Mouse (Mus musculus) telencephalon, adult 2 months (tissue): ENCODE measurements around the gene Cux2.
A peak's percentile ranks its signal among the peaks of the same experiment; 100 is the strongest.

ENCODE experiments used
- DNase-seq: peaks from one replicate; pipeline ENCODE4 v3.0.0-alpha.2; 2011; ENCODE audit warnings: low read depth, low spot score

Cux2 gene

DNA sequence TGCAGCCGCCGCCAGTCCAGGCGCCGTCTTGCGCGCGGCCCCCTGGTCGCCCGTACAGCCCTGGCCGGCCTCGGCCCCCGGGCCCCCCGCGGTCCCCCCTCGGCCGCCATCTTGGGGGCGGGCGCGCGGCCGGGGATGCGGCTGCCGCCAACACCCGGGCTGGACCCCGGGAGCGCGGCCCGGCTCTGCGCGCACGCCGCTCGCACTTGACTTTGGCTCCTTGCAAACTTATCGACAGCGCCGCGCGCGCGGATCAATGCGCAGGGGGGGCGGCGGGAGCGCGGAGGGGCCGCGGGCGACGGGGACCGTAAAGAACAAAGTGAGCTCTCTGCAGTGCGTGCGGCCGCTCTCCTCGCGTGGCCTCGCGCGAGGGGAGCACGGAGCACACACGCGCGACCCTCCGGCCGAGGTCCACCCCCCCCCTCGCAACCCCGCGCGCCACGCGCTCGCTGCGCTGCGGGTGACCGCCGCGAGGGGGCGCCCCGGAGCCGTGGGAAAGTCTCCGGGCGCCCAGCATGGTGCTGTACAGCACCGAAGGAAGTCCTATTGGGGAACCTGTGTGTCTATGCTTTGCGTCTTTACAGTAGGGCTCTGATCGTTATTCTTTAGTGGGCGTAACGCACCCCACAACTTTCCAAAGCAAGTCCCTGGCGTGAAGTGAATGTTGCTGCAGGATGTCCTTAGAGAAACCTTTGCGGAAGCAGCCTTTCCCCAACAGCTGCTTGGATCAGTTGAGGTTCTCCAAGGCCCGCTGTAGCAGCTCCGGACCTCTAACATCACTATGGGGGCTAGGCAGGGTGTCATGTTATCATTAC lies at the start of gene Cux2:
Gene Cux2 (minus strand): TSS at position 86 of the 815 bp plus-strand sequence.
- DNase-seq, result no peak

DNA sequence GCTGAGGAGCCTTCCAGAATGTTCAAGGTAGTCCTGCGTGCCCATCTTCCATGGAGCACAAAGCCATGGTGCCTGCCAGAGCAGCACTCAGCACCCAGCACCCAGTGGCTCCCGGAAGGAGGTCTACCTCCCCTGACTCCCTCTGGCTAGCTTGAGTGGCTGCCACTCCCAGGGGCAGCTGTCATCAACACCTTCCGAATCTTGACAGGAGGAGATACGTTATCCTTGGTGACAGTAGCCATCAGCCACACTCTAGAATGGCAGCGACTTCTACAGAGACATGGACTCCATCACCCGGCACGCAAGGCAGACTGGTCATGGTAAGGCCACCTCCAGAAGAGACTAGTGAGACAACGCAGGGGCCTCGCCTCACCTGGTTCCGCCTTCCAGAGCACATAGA lies 44.5 kb upstream of the Cux2 start:
- no peak for DNase-seq

DNA sequence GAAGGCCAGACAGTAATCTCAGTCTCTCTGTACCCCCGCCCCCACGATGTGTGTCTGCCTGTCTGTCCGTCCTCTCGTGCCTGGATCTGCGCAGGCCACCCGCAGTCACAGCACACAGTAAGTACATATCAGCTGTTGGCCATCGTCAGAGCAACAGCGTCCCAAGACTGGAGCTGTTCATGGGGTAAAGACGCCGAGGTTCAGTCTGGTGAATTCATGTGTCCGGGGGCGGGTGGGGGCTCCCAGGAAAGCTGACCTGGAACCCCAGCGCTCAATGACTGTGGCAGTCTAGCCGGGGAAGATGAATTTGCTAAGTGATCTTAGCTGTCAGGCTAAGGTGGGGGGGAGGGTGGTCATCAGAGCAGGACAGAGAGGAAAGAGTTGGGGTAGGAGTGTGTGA lies 43.8 kb upstream of the Cux2 start:
- DNase-seq, result no peak

DNA sequence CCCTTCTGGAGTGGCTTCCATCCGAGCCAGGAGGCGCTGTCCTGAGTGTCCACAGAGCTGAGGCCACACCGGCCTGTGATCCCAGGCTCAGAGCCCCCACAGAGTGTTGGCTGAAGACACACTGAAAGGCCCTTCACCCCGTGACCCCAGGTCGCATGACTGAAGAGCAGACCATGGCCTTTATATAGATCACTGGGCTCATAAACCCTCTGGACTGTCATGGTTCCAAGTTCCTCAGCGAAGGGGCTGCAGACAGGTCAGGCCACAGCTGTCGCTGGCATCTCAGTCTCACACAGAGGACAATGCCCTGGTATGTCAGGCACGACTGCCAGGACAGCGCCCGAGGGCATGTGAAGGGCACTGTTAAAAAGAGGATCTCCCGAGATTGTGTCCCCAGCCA lies 42.9 kb upstream of the Cux2 start:
- no peak for DNase-seq

DNA sequence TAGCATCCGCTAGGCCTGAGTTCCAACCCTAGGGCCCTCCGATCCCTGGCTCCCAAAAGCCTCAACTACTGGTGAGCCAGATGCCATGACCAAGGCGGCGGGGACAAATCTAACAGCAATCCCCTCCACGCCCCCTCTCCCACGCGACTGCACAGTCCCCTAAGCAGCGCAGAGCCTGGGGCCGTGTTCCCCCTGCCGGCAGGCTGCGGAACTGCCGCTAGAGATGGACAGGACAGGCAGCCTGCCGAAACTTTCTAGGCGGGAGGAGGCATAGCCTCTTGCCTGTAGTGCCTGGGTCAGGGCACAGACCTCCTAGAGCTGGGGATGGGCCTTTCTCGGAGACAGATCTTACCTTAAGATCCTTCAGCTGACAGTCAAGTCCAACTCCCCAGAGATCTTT lies 41.2 kb upstream of the Cux2 start:
- no peak for DNase-seq

DNA sequence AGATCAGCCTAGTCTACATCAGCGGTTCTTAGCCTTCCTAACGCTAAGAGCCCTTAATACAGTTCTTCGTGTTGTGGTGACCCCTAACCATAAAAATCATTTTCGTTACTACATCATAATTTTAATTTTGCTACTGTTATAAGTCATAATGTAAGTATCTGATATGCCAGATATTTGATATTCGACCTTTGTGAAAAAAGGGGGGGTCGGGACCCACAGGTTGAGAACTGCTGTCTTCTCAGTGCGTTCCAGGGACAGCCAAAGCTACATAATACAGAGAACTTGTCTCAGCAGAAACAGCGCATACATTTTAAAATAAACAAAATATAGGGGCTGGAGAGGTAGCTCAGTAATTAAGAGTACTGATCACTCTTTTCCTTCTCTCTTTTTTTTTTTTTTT lies 39.8 kb upstream of the Cux2 start:
- no peak for DNase-seq

DNA sequence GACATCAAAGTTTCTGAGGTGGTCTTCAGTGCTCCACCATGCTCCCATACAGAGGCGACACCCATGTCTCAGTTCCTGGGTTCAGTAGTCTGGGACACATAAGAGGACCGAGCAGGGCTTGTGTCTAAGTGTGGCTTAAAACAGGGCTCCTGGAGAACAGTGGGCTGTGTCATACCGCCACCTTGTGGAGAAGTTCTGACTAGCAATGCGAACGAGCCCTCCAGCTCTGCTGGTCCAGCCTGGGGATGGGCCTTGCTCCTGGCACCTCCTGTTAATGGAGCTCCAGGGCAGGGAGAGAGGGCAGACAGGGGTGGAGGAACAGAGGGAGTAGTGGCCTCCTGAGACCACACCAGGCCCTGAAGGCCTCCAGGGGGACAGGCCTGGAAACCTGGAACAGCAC lies 39.0 kb upstream of the Cux2 start:
- DNase-seq, result peak; percentile 36

DNA sequence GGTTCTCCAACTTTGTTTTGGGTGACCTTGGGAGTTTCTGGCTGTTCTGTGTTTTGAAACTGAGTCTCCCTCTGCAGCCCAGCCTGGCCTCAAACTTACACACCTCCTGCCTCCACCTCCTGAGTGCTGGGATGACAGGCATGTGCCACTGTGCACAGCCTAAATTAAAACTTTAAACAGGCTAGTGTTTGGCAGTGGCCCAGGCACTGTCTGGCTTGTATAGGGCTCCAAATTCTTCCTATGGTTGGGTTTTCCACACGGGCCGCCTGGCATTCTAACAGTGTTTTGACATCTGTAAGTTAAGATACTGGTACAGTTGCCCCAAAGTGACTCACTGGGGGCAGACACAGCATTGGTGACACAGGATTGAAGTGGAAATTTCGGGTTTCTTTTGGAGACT lies 36.2 kb upstream of the Cux2 start:
- DNase-seq, result no peak

DNA sequence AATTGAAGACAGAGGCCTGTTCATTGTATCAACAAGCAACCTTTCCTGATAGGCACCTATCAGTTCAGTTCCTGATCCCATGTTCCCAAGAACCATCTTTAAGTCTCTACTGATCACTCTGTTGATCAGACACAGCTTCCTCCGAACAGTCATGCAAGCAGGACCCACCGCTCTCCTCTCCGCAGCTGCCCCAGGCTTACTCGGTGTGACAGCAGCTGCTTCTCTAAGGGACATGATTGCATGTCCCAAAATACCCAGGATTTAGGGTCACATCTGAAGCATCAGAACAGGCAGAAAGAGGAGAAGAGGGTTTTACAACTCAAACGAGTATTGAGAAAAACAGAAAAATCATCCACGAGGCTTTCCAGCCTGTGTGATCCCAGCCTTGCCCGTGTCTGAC lies 35.4 kb upstream of the Cux2 start:
- DNase-seq, result no peak

DNA sequence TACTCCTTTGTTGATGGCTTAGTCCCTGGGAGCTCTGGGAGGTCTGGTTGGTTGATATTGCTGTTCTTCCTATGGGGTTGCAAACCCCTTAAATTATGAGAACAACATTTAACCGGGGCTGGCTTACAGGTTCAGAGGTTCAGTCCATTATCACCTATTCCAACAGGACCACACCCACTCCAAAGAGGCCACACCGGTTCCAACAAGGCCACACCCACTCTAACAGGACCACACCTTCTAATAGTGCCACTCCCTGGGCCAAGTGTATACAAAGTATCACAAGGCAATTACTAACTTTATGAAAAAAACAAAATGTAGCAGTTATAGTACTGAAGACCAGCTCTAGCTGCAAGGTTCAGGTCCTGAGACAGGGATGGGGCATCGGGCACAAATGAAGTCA lies 34.6 kb upstream of the Cux2 start:
- DNase-seq, result no peak

DNA sequence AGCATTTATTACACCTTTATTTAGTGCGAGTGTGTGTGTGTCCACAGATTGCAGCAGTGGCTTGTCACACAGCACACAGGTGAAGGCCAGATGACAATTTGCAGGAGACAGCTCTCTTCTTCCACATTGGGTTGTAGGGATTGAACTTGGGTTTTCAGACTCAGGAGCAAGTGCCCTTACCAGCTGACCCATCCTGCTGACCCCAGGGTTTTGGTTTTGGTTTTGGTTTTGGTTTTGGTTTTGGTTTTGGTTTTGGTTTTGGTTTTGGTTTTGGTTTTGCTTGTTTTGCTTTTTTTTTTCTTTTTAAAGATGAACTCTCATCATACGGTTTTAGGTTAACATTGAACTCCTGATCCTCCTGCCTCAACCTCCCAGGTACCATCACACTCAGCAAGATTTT lies 33.4 kb upstream of the Cux2 start:
- no peak for DNase-seq

DNA sequence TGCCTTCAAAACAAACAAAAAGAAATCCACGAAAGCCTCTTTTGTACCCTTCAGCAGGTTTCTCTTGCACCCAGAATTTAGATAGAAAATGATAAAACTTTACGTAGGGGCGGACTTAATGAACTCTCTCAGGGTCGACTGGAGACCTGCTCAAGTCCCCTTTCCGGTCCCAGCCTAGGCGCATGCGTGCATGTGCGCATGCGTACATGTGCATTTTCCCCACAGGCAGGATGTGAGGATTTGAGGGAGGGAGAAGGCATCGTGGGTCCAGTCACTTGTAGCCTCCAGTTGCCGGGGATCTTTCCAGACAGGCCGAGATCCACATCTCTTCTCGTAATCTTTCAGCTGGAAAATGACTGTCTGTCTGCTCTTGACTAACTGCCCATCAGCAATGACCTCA lies 31.6 kb upstream of the Cux2 start:
- no peak for DNase-seq

DNA sequence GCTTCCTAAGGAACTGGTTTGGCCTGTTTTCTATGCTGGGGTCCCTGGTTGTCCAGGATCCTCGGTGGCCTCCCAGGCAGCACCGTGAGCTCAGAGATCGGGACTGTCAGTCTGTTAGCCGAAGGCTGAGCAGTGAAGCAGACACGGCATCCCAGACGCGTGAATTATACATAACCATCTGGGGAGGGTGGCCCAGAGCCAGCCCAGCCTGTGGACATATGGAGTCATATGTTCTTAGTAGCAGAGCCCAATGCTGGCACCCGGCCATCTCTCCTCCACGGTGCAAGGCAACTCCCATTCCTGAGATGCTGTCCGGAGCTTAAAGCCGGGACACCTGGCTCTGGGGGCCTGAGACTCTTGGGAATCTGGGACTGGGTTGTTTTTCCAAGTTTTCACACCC lies 31.0 kb upstream of the Cux2 start:
- DNase-seq, result peak; percentile 55

DNA sequence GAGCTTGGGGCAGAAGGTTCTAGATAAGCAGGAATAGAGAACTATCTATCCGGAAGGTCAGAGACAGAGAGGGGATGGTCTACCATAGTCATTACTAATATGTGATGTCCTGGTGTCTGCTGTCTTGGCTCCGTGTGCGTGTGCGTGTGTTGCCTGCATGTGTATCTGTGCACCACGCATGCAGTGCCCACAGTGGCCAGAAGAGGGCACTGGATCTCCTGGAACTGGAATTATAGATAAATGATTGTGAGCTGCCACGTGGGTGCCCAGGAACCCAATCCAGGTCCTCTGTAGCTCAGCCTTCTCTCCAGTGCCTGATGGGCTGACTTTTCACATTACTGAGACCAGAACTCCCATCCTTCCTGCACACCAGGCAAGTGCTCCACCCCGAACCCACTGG lies 29.9 kb upstream of the Cux2 start:
- no peak for DNase-seq

DNA sequence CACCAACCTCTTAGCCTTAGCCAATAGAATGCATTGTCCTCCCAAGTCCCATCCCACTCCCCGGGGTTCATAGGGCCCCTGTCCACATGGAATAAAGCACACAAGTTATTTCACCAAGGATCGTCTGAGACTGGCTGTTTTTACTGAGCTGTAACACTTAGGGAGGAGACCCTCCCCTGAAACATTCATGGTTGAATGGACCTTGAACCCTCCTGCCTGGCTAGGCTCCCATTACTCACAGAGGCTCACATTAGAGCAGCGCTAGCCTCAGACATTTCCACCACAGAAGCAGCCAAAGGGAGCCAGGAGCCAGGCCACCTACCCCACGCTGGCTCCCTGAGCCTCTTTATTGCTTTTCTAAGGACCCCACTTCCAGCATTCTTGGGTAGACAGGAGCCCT lies 27.3 kb upstream of the Cux2 start:
- no peak for DNase-seq

DNA sequence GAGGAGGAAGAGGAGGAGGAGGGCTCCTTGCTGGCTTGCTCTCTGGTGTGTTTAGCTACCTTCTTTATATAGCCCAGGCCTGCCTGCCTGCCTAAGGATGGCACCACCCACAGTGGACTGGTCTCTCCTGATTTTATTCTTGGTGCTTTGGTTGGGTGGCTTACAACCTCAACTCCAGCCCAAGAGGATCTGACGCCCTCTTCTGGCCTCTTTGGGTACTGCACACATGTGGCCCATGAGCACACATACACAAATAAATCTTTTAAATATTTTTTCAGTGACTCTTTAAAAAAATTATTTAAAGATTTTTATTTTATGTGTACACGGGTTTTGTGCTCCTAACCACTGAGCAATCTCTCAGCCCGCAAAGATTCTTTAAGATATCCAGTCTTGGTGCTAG lies 25.8 kb upstream of the Cux2 start:
- no peak for DNase-seq

DNA sequence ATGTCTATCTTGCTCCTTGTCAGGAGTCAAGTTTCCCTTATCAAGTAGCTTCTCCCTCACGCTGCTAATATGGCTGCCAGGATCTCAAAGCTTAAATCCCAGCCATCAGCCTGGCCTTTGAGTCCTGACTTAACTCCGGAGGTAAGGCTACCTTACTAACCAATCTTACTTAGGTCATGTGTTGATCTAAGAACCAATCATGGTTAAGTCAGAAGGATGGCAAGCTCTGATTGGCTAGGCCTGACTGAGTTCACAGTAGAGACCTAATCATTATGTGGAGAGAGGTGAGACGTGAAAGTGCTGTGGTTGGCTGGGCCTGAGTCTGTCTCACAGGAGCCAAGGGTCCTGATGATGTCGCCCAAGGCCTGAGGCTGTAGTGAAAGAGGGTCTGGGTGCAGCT lies 22.1 kb upstream of the Cux2 start:
- no peak for DNase-seq

DNA sequence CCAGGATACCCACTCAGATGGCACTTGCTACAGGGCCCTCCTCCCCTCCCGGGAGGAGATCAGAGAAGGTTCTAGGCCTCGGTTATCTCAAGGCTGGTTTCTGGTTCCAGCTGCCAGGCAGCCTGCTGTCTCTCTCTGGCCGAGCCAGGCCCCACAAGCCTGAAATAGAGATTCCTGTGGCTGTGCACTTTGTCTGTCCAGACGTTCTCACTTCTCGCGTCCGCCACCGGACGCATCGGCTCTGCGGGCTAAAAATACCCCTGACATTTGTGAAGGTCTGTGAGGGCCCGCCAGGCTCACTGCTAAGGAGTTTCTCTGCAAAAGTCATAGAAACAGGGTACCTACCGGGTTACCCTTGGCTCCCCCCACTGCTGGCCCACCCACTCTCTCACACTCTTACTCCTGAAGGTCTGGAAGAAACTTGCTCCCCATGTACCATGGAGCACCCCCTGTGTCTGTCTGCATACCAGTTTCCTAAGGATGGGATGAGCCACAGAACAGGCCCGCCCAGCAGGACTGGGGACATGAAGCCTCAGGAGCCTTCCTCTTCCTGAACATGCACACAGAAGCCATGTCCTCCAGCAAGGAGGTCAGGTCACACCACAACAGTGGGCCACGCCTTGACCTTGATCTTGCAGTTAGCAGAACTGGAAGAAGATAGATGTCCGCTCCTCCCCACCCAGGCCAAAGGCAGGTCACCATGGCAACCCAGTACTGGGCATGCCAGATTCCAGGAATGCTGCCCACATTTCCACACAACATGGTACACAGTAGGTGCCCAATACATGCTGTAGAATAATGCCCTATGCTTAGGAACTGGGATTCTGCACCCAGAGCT lies 21.3 kb upstream of the Cux2 start:
- DNase-seq, result no peak

DNA sequence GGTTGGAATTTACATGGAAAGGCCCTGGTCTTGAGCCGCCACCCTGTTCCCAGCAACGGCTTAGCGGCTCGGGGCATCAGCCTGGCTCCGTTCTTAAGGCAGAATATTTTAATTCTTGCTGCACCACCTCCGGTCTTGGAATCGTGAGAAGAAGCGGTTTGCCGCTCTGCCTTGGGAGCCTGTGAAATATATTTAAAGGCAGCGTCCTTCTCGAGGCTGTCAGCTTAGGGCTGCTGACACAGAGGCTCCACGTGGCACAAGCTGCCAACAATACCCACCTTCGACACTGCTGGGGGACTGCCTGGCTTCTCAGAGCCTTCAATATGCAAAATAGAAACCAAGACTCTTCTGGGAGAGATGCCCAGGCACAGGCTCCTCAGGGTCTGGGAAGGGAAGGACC lies 18.7 kb upstream of the Cux2 start:
- DNase-seq, result no peak

DNA sequence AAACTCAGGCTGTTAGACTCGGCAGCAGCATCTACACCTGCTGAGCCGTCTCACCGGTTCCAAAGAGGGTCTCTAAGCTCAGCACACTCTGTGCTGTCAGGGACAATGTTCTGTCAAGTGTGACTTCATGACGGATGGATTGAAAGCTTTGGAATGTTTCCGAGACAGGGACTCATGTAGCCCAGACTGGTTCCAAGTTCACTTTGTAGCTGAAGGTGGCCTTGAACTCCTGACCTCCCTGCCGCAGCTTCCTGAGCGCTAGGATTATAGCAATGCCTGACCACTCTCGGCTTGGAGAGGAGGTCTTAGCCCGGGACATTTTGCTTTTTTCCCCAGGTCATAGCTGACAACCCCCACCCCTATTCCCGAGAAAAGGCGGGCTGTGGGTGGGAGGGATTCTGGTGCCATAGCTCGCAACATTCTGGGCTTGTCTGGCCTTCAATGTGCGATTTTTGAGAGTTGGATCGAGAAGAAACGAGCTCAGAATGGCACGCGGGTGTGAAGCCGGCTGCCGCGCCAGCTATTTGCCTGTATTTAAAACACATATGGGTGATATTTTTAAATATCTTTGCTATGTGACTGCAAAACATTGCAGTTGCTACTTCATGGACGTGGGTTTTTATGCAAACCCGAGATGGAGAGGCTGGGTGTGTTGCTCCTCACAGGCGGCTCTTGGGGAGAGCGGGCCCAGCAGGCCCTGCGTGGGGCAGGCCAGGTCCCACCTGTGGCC lies 13.5 kb upstream of the Cux2 start:
- DNase-seq, result peak; percentile 82

DNA sequence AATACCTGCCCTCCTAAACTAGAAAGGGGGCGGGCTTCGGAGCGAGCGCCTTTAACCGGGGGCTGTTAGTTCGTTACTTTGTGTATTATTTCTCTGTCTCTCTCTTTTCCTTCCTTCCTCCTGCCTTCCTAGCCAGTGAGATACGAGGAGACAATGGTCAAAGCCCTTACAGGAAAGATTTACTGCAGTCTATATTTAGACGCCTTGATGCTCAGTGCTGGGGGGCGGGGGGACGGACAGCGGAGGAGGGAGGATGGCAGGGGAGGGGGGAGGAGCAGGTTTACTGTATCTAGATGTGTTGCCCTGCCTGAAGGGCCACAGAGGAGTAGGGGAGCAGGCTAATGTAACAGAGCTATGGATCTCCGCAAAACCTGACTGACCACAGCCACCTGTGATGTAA lies 12.6 kb upstream of the Cux2 start:
- DNase-seq, result no peak

DNA sequence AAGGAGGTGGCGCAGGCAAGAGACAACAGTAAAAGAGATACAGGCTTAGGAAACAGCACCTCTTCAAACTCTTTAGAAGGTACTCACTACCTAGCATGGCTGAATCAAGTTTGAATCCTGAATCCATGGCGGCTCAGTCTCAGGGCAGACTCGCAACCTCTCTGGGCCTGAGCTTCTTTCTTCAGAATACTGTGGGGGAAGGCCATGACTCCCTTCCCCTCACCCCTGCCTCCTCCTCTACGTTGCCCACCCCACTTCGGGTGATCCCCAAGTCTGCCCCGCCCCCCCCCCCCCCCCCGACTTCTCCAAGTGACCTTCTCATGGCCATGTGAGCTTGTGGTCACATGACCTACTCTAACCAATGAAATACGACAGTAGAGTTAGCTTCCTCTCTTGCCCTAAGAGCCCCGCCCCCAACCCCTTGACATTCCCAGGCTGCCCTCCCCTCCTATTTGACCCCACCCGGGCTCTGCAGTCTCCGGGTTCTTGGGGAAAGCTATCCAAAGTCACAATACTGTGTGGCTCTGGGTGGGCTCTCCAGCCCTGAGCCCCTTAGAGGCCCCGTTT lies 10.9 kb upstream of the Cux2 start:
- no peak for DNase-seq
